Mouse (Mus musculus) layer of hippocampus, postnatal 10 days (tissue): ENCODE data around the gene Hcn2. TPM values are rescaled to one million over a fixed set of nuclear protein-coding genes. Genes with fewer than 3 reads are reported as not detected.

ENCODE experiments used
- DNase-seq, 2 experiments: peaks; one replicate each; pipeline ENCODE4 v3.0.0; 2021; ENCODE audit warnings: low spot score in 2 of 2
- total RNA-seq, 2 experiments: library from RNA; stranded (reverse); gene quantifications; 2 replicates each; pipeline ENCODE4 v1.2.3; 2021

The Hcn2 gene
- total RNA-seq, 2 experiments from 2014 or later, result 82.8 to 84.2 TPM

DNA sequence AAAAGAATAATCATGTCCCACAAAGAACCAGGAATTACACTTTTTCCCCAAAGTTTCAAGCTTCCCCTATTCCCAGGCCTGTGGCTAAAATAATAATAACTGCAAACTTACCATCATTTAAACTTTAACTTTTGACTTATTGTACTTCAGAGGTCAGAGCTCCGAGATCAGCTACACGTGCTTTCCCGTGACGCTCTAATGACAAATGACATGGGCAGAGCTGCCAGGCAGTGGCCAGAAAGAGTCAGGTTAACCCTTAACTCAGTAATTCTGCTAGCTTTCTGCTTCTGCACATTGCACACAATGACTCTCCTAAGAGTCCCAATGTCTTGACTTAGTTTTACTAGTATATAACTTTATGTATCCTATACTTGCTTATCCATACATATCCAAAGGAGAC lies 52.9 kb downstream of the Hcn2 start:
- DNase-seq, result no peak

- no peak for DNase-seq
Observed at GRCm38 (mm10) chr10:79772320-79772719, 55.9 kb downstream of the Hcn2 start.

DNA sequence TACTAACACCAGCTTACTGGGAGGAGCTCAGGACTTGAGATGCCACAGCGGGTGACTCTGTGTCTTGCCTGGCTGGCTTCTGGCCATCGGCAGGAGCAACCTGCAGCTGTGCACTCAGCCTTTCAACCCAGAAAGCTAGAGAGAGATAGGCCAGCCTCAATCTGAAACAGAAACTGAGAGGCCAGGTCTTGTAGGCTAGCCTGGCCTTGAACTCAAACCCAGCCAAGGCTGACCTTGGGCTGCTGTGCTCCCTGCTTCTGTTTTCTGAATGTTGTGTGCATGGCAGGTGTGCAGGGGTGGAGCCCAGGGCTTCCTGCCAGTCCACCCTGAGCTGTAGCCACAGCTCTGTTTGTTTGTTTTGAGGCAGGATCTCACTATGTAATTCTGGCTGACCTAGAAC lies 56.8 kb downstream of the Hcn2 start:
- DNase-seq, result no peak

DNA sequence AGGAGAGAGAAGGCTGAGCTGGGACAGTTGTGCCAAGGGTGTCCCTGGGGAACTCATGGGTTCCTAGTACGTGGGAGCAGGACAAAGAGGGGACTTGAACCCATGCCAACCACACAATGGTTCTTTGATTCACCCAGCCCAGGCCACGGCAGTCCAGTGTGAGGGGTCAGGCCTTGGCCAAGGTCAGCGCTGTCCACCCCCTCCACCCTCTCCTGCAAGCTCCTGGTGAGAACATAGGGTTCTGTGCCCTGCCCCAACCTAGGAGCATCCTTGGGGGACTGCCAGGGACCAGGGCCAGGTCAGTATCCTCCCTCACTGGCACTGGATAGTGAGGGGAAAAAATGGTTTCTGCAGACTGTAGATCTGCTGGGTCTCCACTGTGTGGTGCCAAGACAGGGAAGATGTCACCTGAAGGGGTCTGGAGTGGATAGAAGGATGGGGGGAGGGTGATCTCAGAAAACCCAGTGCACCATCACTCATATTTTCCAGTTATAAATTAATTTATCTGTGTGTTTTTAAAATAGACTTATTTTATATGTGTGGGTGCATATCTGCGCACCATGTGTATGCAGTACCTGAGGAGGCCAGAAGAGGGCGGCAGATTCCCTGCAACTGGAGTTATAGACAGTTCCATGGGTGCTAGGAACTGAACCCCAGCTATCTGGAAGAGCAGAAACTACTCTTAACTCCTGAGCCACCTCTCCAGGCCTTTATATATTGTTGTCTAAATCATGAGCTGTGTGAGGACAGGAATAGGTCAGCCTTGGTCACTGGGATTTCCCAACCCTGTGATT lies 58.2 kb downstream of the Hcn2 start:
- DNase-seq, result no peak

- no peak for DNase-seq
Observed at GRCm38 (mm10) chr10:79777103-79777531, 60.7 kb downstream of the Hcn2 start, which contains the start of gene Fstl3. Gene Fstl3, plus strand, starts transcription at chr10:79777272.

DNA sequence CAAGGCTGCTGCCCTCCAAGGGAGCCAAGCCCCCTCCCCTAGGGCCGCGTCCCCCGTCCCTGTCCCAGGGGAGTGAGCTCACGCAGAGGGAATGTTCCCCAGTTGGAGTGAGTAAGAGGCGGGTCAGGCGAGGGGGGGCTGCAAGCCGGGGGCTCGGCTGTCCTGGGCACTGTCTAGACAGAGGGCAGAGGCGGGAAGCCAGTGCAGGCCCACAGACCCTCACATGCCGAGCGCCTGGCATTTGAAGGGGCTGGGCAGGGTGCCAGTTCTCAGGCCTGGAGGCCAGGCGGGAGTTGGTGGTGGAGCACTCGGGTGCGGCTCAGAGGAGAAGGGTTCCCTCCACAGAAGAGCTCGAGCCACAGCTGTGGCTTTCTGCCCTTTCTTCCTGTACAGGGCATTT lies 61.6 kb downstream of the Hcn2 start:
- DNase-seq, result peak in 1 of 2 experiments; percentile 40

DNA sequence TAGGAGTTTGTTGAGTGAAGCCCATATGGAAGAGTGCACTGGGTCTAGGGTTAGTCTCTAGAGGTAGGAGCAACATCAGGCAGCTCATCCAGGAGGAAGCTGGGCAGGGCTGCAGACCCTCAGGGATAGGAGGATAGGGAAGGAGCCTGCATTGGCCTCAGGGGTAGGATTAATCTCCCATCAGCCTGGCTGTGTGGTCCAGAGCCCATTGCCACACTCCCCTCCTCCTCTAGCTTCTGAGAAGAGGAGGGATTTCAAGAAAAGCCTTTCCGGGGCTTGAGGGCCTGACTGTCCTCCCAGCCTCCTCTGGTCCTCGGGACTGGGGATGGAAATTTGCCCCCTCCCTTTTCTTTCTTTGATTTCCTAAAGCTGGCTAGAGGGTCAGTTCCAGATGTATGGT lies 62.8 kb downstream of the Hcn2 start:
- DNase-seq, result no peak

- peak; percentile 98 for DNase-seq
Observed at GRCm38 (mm10) chr10:79779784-79780663, 63.6 kb downstream of the Hcn2 start.

- DNase-seq, result no peak
Observed at GRCm38 (mm10) chr10:79780664-79781015, 64.2 kb downstream of the Hcn2 start.

GRCm38 (mm10) chr10:79781139-79781538 lies 64.7 kb downstream of the Hcn2 start:
- DNase-seq, result no peak

DNA sequence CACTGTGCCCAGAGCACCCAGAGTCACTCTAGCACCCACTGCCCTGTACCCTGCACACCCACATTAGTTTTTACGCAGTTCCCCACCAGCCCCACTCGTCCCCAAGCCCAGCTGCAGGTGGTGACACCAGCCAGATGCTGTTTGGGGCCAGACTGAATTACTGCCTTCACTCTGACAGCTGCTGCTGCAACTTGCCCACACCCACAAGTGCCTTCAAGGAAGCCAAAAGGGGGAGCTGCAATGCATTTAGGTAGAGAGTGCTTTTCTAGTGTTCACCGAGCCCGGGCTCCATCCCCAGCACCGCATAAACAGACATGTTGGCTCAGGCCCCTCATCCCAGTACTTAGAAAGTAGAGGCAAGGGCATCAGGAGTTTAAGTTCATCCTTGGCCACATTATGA lies 65.5 kb downstream of the Hcn2 start:
- DNase-seq, result no peak

DNA sequence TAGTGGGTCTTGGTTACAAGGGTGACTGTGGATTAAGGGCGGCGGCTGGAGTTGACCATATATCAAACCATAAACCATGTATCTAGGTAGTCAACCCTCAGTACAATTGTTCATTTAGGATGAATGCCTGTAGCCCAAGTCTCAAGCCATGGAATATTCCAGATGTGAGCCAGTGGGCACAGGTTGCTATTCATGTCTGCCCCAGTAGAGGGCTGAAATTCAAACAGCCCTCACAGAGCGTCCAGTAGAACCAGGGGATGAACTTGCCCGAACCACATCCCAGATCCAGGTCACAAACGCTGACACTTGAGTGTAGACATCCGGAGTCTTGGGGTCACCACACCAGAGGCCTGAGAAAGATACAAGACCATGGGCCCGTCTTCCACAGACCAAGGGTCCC lies 66.6 kb downstream of the Hcn2 start:
- DNase-seq, result no peak

DNA sequence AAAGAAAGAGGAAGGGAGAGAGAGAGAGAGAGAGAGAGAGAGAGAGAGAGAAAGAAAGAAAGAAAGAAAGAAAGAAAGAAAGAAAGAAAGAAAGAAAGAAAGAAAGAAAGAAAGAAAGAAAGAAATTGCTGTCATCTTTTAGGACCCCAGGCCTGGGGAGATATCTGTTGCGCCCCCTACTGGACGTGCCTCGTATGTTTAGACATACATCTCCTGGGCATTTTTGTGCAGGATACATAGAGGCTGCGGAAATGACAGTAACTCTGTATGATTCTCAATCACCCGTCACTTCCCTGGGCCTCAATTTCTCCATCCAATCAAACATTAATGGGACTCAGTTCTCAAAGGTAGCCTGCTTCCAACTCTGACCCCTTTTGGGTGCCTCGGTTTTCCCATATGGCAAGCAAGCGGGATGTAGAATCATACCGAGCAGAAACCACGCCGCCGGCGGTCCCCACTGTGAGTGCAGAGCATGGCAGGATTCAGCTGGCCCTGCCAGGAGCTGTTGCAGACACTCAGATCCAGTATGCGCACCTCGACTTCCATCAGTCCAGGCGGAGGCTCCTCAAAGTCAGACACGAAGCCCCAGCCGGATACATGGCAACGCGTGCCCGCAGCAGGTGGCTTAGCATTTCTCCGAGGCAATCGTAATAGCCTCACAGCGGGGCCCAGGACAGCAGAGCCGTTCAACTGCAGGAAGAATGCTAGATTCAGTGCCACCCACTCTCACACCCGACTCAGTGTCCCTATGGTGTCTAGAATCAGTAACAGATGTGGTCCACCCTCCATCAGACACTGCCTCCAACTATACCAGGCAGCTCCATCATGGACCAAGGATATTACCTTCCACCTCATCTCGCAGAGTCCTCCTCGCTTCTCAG lies 67.7 kb downstream of the Hcn2 start:
- no peak for DNase-seq

Other genes with a start within 250 kb of the Hcn2 start
- gene Vmn2r83, start 247.9 kb upstream of the Hcn2 start, total RNA-seq, result not detected
- gene Plpp2, start 182.8 kb upstream of the Hcn2 start, total RNA-seq, result 1 to 10 TPM; 4.0 to 4.3 TPM
- 10 to 100 TPM; 52.1 to 56.3 TPM for gene Mier2, start 161.4 kb upstream of the Hcn2 start, total RNA-seq
- gene Theg, start 129.3 kb upstream of the Hcn2 start, total RNA-seq, result not detected
- gene C2cd4c, start 102.6 kb upstream of the Hcn2 start, total RNA-seq, result 10 to 100 TPM; 11.0 to 11.3 TPM
- gene Shc2, start 78.7 kb upstream of the Hcn2 start, total RNA-seq, result 10 to 100 TPM; 48.0 to 48.3 TPM
- gene Odf3l2, start 70.9 kb upstream of the Hcn2 start, total RNA-seq, result under 1 TPM; 0.39 to 0.62 TPM
- gene Madcam1, start 52.1 kb upstream of the Hcn2 start, total RNA-seq, result under 1 TPM in 1 of 2 experiments, not detected in 1; 0.32 TPM
- gene Tpgs1, start 47.3 kb upstream of the Hcn2 start, total RNA-seq, result 10 to 100 TPM; 68.5 to 80.9 TPM
- gene Cdc34, start 34.4 kb upstream of the Hcn2 start, total RNA-seq, result 10 to 100 TPM; 54.8 to 56.2 TPM
- 1 to 10 TPM; 1.6 to 1.8 TPM for gene Gzmm, start 27.6 kb upstream of the Hcn2 start, total RNA-seq
- gene Bsg, start 12.1 kb upstream of the Hcn2 start, total RNA-seq, result 100 to 1,000 TPM; 692 to 694 TPM
- 10 to 100 TPM; 36.1 to 44.7 TPM for gene Polrmt, start 29.9 kb downstream of the Hcn2 start, total RNA-seq
- 1 to 10 TPM; 1.2 to 1.7 TPM for gene Fgf22, start 38.4 kb downstream of the Hcn2 start, total RNA-seq
- 10 to 100 TPM; 90.8 to 97.7 TPM for gene Rnf126, start 50.3 kb downstream of the Hcn2 start, total RNA-seq
- gene Fstl3, start 60.6 kb downstream of the Hcn2 start, total RNA-seq, result 1 to 10 TPM; 1.3 to 1.5 TPM
- under 1 TPM; 0.21 to 0.31 TPM for gene Prss57, start 74.3 kb downstream of the Hcn2 start, total RNA-seq
- gene Palm, start 76.9 kb downstream of the Hcn2 start, total RNA-seq, result 100 to 1,000 TPM; 392 to 395 TPM
- gene Misp, start 104.4 kb downstream of the Hcn2 start, total RNA-seq, result under 1 TPM; 0.33 to 0.78 TPM
- 10 to 100 TPM; 63.8 to 66.5 TPM for gene Ptbp1, start 137.8 kb downstream of the Hcn2 start, total RNA-seq
- gene Prtn3, start 157.8 kb downstream of the Hcn2 start, total RNA-seq, result 1 to 10 TPM; 3.6 to 3.7 TPM
- gene Plppr3, start 158.0 kb downstream of the Hcn2 start, total RNA-seq, result 100 to 1,000 TPM; 113 TPM
- gene Elane, start 169.6 kb downstream of the Hcn2 start, total RNA-seq, result not detected
- gene Cfd, start 174.2 kb downstream of the Hcn2 start, total RNA-seq, result not detected
- 10 to 100 TPM; 55.7 to 56.2 TPM for gene Med16, start 192.3 kb downstream of the Hcn2 start, total RNA-seq
- not detected for gene Gm26602, start 194.2 kb downstream of the Hcn2 start, total RNA-seq
- gene Kiss1r, start 200.3 kb downstream of the Hcn2 start, total RNA-seq, result 1 to 10 TPM; 7.5 TPM
- 100 to 1,000 TPM; 380 to 386 TPM for gene R3hdm4, start 204.6 kb downstream of the Hcn2 start, total RNA-seq
- 1 to 10 TPM; 5.5 to 8.4 TPM for gene Arid3a, start 210.4 kb downstream of the Hcn2 start, total RNA-seq
- gene Wdr18, start 243.5 kb downstream of the Hcn2 start, total RNA-seq, result 10 to 100 TPM; 41.8 to 46.5 TPM